Mouse (Mus musculus): Measurements from ENCODE around the gene Brsk2. TPM values are rescaled to one million over a fixed set of nuclear protein-coding genes. Genes with fewer than 3 reads are reported as not detected.

Brsk2 gene
- total RNA-seq (2014; rRNA removed; ENCODE audit: low replicate concordance) (not detected in 2 replicates), polyA plus RNA-seq (2015; fragmentation: Nextera tagmentation; extraction: Ambion mirVana) (0.30 and 0.37 TPM in 2 replicates)

GRCm38 (mm10) chr7:141948906-141949798 is at the start of gene Brsk2:
TSS of gene Brsk2 (plus strand) at chr7:141949751.
- Histone ChIP-seq H3K4me1 (ENCODE audit: control insufficient read depth, insufficient read depth) (no peaks in the 10 kb centered on the region), H3K4me2 (ENCODE audit: low read depth, low read length) (peak within 1 kb of the TSS; percentile 81), H3K9ac (replicated peaks; ENCODE audit: low read depth, low read length) (0 out of 2 replicates have a peak within 1 kb of the TSS, but pooled peaks have one; percentile 33), H3K4me3 (ENCODE audit: low read depth, low read length) (peak within 1 kb of the TSS; percentile 44), H3K36me3 (replicated peaks; ENCODE audit: control insufficient read depth, insufficient read depth, low read length) (no peaks in the 10 kb centered on the region), H3K27me3 (ENCODE audit: control insufficient read depth, insufficient read depth, low read length) (peaks cover 83% of the 10 kb centered on the region), H3K9me3 (replicated peaks; ENCODE audit: control insufficient read depth, low read length) (no peaks in the 10 kb centered on the region; the same call in 1 of the 2 replicates), H3K27ac (ENCODE audit: low read depth) (no peak within 1 kb of the TSS)
- DNase-seq (ENCODE audit: low spot score) (peak; percentile 75), ATAC-seq (ENCODE audit: insufficient read depth, low read depth) (peak; percentile 94)
- no peak for TF ChIP-seq CTCF (IDR thresholded peaks at IDR 0.05; ENCODE audit: low read depth)
- TF ChIP-seq EP300 (IDR thresholded peaks at IDR 0.05; ENCODE audit: low read depth) = no peak
- WGBS = 3% methylated on average over 43 of the region's 55 CpGs

- ATAC-seq (ENCODE audit: insufficient read depth, low read depth) (peak; percentile 14; the same call in 1 of the 2 replicates), DNase-seq (ENCODE audit: low spot score) (no peak)
- WGBS = 0% methylated on average over 16 of the region's 16 CpGs
- no peaks in the 10 kb centered on the region for H3K9me3 ChIP-seq (replicated peaks; ENCODE audit: control insufficient read depth, low read length)
- peaks cover 6% of the 10 kb centered on the region; the same call in 1 of the 2 replicates for H3K27me3 ChIP-seq (ENCODE audit: control insufficient read depth, insufficient read depth, low read length)
- peak overlapping the region; percentile 40 for H3K27ac ChIP-seq (ENCODE audit: low read depth)
- no peaks in the 10 kb centered on the region for H3K36me3 ChIP-seq (replicated peaks; ENCODE audit: control insufficient read depth, insufficient read depth, low read length)
- H3K4me1 ChIP-seq (ENCODE audit: control insufficient read depth, insufficient read depth) = peaks cover 29% of the 10 kb centered on the region
- peak overlapping the region; percentile 89 for H3K4me2 ChIP-seq (ENCODE audit: low read depth, low read length)
- peak overlapping the region; percentile 78 for H3K4me3 ChIP-seq (ENCODE audit: low read depth, low read length)
- H3K9ac ChIP-seq (replicated peaks; ENCODE audit: low read depth, low read length) = peak overlapping the region; percentile 75
- TF ChIP-seq CTCF (IDR thresholded peaks at IDR 0.05; ENCODE audit: low read depth) = no peak
- TF ChIP-seq EP300 (IDR thresholded peaks at IDR 0.05; ENCODE audit: low read depth) = no peak
Observed at GRCm38 (mm10) chr7:141901825-141902224, 47.7 kb upstream of the Brsk2 start.

GRCm38 (mm10) chr7:141902269-141902729 is 47.3 kb upstream of the Brsk2 start:
- no peaks in the 10 kb centered on the region for H3K36me3 ChIP-seq (replicated peaks; ENCODE audit: control insufficient read depth, insufficient read depth, low read length)
- no peaks in the 10 kb centered on the region for H3K9me3 ChIP-seq (replicated peaks; ENCODE audit: control insufficient read depth, low read length)
- peak overlapping the region; percentile 89 for H3K4me2 ChIP-seq (ENCODE audit: low read depth, low read length)
- H3K9ac ChIP-seq (replicated peaks; ENCODE audit: low read depth, low read length) = peak overlapping the region; percentile 75
- H3K4me1 ChIP-seq (ENCODE audit: control insufficient read depth, insufficient read depth) = peaks cover 27% of the 10 kb centered on the region
- DNase-seq (ENCODE audit: low spot score) = peak; percentile 98
- H3K27ac ChIP-seq (ENCODE audit: low read depth) = peak overlapping the region; percentile 40
- WGBS = under 1% methylated on average over 44 of the region's 44 CpGs
- peak overlapping the region; percentile 78 for H3K4me3 ChIP-seq (ENCODE audit: low read depth, low read length)
- peaks cover 6% of the 10 kb centered on the region; the same call in 1 of the 2 replicates for H3K27me3 ChIP-seq (ENCODE audit: control insufficient read depth, insufficient read depth, low read length)
- TF ChIP-seq CTCF (IDR thresholded peaks at IDR 0.05; ENCODE audit: low read depth) (no peak), EP300 (IDR thresholded peaks at IDR 0.05; ENCODE audit: low read depth) (no peak)
- ATAC-seq (ENCODE audit: insufficient read depth, low read depth) = peak; percentile 99

- peak overlapping the region; percentile 46; the same call in 1 of the 2 replicates for H3K9ac ChIP-seq (replicated peaks; ENCODE audit: low read depth, low read length)
- peak overlapping the region; percentile 78 for H3K4me3 ChIP-seq (ENCODE audit: low read depth, low read length)
- ATAC-seq (ENCODE audit: insufficient read depth, low read depth) = no peak
- 70% methylated on average over 4 of the region's 4 CpGs for WGBS
- H3K27ac ChIP-seq (ENCODE audit: low read depth) = no peak overlapping the region
- H3K4me1 ChIP-seq (ENCODE audit: control insufficient read depth, insufficient read depth) = peaks cover 24% of the 10 kb centered on the region
- DNase-seq (ENCODE audit: low spot score) = no peak
- no peaks in the 10 kb centered on the region for H3K9me3 ChIP-seq (replicated peaks; ENCODE audit: control insufficient read depth, low read length)
- H3K36me3 ChIP-seq (replicated peaks; ENCODE audit: control insufficient read depth, insufficient read depth, low read length) = no peaks in the 10 kb centered on the region
- TF ChIP-seq EP300 (IDR thresholded peaks at IDR 0.05; ENCODE audit: low read depth) (no peak), CTCF (IDR thresholded peaks at IDR 0.05; ENCODE audit: low read depth) (no peak)
- H3K27me3 ChIP-seq (ENCODE audit: control insufficient read depth, insufficient read depth, low read length) = peaks cover 10% of the 10 kb centered on the region; the same call in 1 of the 2 replicates
- peak overlapping the region; percentile 66 for H3K4me2 ChIP-seq (ENCODE audit: low read depth, low read length)
Observed at GRCm38 (mm10) chr7:141902791-141903190, 46.8 kb upstream of the Brsk2 start.

- TF ChIP-seq CTCF (IDR thresholded peaks at IDR 0.05; ENCODE audit: low read depth) (no peak), EP300 (IDR thresholded peaks at IDR 0.05; ENCODE audit: low read depth) (no peak)
- DNase-seq (ENCODE audit: low spot score) (no peak), ATAC-seq (ENCODE audit: insufficient read depth, low read depth) (no peak)
- no peak overlapping the region for H3K9ac ChIP-seq (replicated peaks; ENCODE audit: low read depth, low read length)
- no peaks in the 10 kb centered on the region for H3K36me3 ChIP-seq (replicated peaks; ENCODE audit: control insufficient read depth, insufficient read depth, low read length)
- no peak overlapping the region for H3K4me3 ChIP-seq (ENCODE audit: low read depth, low read length)
- H3K27me3 ChIP-seq (ENCODE audit: control insufficient read depth, insufficient read depth, low read length) = peaks cover 28% of the 10 kb centered on the region; the same call in 1 of the 2 replicates
- H3K9me3 ChIP-seq (replicated peaks; ENCODE audit: control insufficient read depth, low read length) = no peaks in the 10 kb centered on the region
- WGBS = 65% methylated on average over 6 of the region's 6 CpGs
- H3K4me2 ChIP-seq (ENCODE audit: low read depth, low read length) = no peak overlapping the region
- H3K4me1 ChIP-seq (ENCODE audit: control insufficient read depth, insufficient read depth) = no peaks in the 10 kb centered on the region
- H3K27ac ChIP-seq (ENCODE audit: low read depth) = no peak overlapping the region
Observed at GRCm38 (mm10) chr7:141908591-141908990, 41.0 kb upstream of the Brsk2 start.
